In the genomic region with DNA sequence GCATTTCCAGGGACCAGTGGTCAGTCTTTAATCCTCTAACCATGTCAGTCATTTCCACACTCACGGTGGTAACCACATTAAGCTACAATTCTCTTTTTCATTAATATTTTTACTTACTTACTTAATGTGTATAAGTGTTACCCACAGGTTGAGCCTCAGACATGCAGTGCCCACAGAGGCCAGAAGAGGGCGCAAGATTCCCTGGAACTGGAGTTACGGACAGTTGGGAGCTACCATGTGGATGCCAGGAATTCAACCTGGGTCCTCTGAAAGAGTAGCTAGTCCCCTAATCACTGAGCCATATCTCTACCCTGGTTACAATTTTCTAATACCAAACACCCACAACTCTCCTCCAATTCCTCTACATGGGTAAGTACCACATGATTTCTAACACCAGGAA, we compare ENCODE assay signal across 15 mouse cellular contexts.
A peak's percentile ranks its signal among the peaks of the same experiment; 100 is the strongest.
DNase-seq lines count a peak whose midpoint lies in the region; ATAC-seq lines count a peak whose summit lies in the region.
"Had no signal": no experiment of that assay in that cellular context is flagged by ENCODE, and none has a peak within 500 bp of the region (broad histone marks: within the 10 kb centered on the region; RNA-seq: fewer than 3 reads in every experiment).

No protein-coding gene starts in this region.

- 82% methylated on average over 3 of the region's 3 CpGs for WGBS in kidney, embryonic 14.5 days

- no peaks in the 10 kb centered on the region for H3K27me3 ChIP-seq in kidney, embryonic 14.5 days (ENCODE audit: control insufficient read depth, insufficient read depth, low read length)
- H3K27me3 ChIP-seq: hindbrain, embryonic 15.5 days had no signal

- no peaks in the 10 kb centered on the region for H3K36me3 ChIP-seq in kidney, embryonic 14.5 days (ENCODE audit: control insufficient read depth, insufficient read depth, low read length)
- H3K36me3 ChIP-seq: G1E; heart, embryonic 10.5 days; hindbrain, embryonic 15.5 days had no signal

- no peak overlapping the region for H3K9ac ChIP-seq in kidney, embryonic 14.5 days (ENCODE audit: low read depth, low read length)
- H3K9ac ChIP-seq: hindbrain, embryonic 15.5 days had no signal

- no peaks in the 10 kb centered on the region for H3K9me3 ChIP-seq in kidney, embryonic 14.5 days (ENCODE audit: control insufficient read depth, low read length)
- H3K9me3 ChIP-seq: heart, embryonic 10.5 days; hindbrain, embryonic 15.5 days had no signal

- H3K4me2 ChIP-seq in kidney, embryonic 14.5 days (replicated peaks; ENCODE audit: low read depth, low read length) = no peak overlapping the region
- H3K4me2 ChIP-seq: hindbrain, embryonic 15.5 days had no signal

- H3K4me3 ChIP-seq in kidney, embryonic 14.5 days (ENCODE audit: low read length) = no peak overlapping the region
- H3K4me3 ChIP-seq: heart, embryonic 10.5 days; hindbrain, embryonic 15.5 days; myocyte had no signal

- ATAC-seq in kidney, embryonic 14.5 days (ENCODE audit: low FRiP score, low TSS enrichment) = no peak
- ATAC-seq: forebrain, embryonic 16.5 days had no signal

- DNase-seq in kidney, adult 9 months = peak; percentile 7
- DNase-seq in right cerebral cortex, postnatal 4 days = peak; percentile 5
- no peak for DNase-seq in right cerebral cortex, adult 18-20 months
- DNase-seq in WW6 (ENCODE audit: low read depth, low spot score) (peak; percentile 16), adipocyte (ENCODE audit: low spot score) (no peak)
- peak; percentile 53 for DNase-seq in testis, postnatal 10 days (ENCODE audit: low spot score)
- DNase-seq in urinary bladder, postnatal 4 days (ENCODE audit: low spot score in 2 of 2) = no peak
- DNase-seq: adrenal gland, adult 8-10 months; cerebellum, adult 18-20 months had no signal

- no peaks in the 10 kb centered on the region for H3K4me1 ChIP-seq in kidney, embryonic 14.5 days (ENCODE audit: control insufficient read depth, insufficient read depth, low read length)
- H3K4me1 ChIP-seq: heart, embryonic 10.5 days; hindbrain, embryonic 15.5 days had no signal

- no peak overlapping the region for H3K27ac ChIP-seq in kidney, embryonic 14.5 days (ENCODE audit: low read depth, low read length)
- H3K27ac ChIP-seq: heart, embryonic 10.5 days; hindbrain, embryonic 15.5 days had no signal

Comparison
In these comparisons a context has a peak if more than half of its experiments do, and no peak if none do; other contexts are left out.
1. DNase-seq: peak in kidney, adult 9 months (single experiment), right cerebral cortex, postnatal 4 days (single experiment), WW6 (single experiment) and testis, postnatal 10 days (single experiment); none in right cerebral cortex, adult 18-20 months (single experiment), adipocyte (single experiment) and urinary bladder, postnatal 4 days (0 of 2).